Mouse (Mus musculus) embryo, embryonic 11.5 days (tissue): ENCODE results near the gene Nsmce4a.

Experiments used
- DNase-seq: peaks from one replicate; pipeline ENCODE4 v3.0.0-alpha.2; 2012; ENCODE audit warnings: low read depth, low spot score

Gene Nsmce4a

GRCm38 (mm10) chr7:130578066-130578465 lies 5.1 kb upstream of the Nsmce4a start:
- DNase-seq: no peak

GRCm38 (mm10) chr7:130577388-130578003 lies 4.6 kb upstream of the Nsmce4a start, which contains the start of gene Tacc2:
Gene Tacc2, plus strand, starts transcription at chr7:130577438.
- no peak for DNase-seq

GRCm38 (mm10) chr7:130576981-130577380 lies 4.1 kb upstream of the Nsmce4a start:
- DNase-seq: no peak

- no peak for DNase-seq
Observed at GRCm38 (mm10) chr7:130574211-130574991, 1.5 kb upstream of the Nsmce4a start.

GRCm38 (mm10) chr7:130573746-130574145 lies 828 bp upstream of the Nsmce4a start:
- DNase-seq: no peak

GRCm38 (mm10) chr7:130570472-130570871 lies 2.4 kb downstream of the Nsmce4a start:
- DNase-seq: no peak

GRCm38 (mm10) chr7:130568783-130569436 lies 4.0 kb downstream of the Nsmce4a start:
- DNase-seq: no peak

GRCm38 (mm10) chr7:130564596-130564995 lies 8.3 kb downstream of the Nsmce4a start:
- DNase-seq: no peak

- no peak for DNase-seq
Observed at GRCm38 (mm10) chr7:130563880-130564279, 9.0 kb downstream of the Nsmce4a start.

GRCm38 (mm10) chr7:130563276-130563675 lies 9.6 kb downstream of the Nsmce4a start:
- no peak for DNase-seq

GRCm38 (mm10) chr7:130560933-130561332 lies 12.0 kb downstream of the Nsmce4a start:
- no peak for DNase-seq

- no peak for DNase-seq
Observed at GRCm38 (mm10) chr7:130558592-130558991, 14.3 kb downstream of the Nsmce4a start.

- DNase-seq: no peak
Observed at GRCm38 (mm10) chr7:130555597-130555996, 17.3 kb downstream of the Nsmce4a start.

GRCm38 (mm10) chr7:130553321-130553720 lies 19.6 kb downstream of the Nsmce4a start:
- no peak for DNase-seq

GRCm38 (mm10) chr7:130552780-130553179 lies 20.1 kb downstream of the Nsmce4a start:
- no peak for DNase-seq

GRCm38 (mm10) chr7:130547635-130548175 lies 25.2 kb downstream of the Nsmce4a start:
- DNase-seq: no peak

GRCm38 (mm10) chr7:130546791-130547484 lies 26.0 kb downstream of the Nsmce4a start:
- DNase-seq: peak; percentile 80

GRCm38 (mm10) chr7:130546421-130546790 lies 26.5 kb downstream of the Nsmce4a start:
- no peak for DNase-seq

GRCm38 (mm10) chr7:130545893-130546292 lies 27.0 kb downstream of the Nsmce4a start:
- DNase-seq: no peak

- no peak for DNase-seq
Observed at GRCm38 (mm10) chr7:130545401-130545800, 27.5 kb downstream of the Nsmce4a start.

- DNase-seq: no peak
Observed at GRCm38 (mm10) chr7:130543181-130543580, 29.7 kb downstream of the Nsmce4a start.

GRCm38 (mm10) chr7:130540176-130540575 lies 32.7 kb downstream of the Nsmce4a start:
- no peak for DNase-seq
